Mouse (Mus musculus): ENCODE measurements around the gene Gin1. TPM values are rescaled to one million over a fixed set of nuclear protein-coding genes. Genes with fewer than 3 reads are reported as not detected.
"Not testable (repeated sequence)": the region's sequence is repeated elsewhere in the genome, so short reads cannot be mapped to it uniquely, and the experiment has no call there.

Gin1 gene
- total RNA-seq (2021), result 10 to 100 TPM in 1 of 2 experiments, 1 to 10 TPM in 1; 8.3 to 11.1 TPM
- long read RNA-seq, transcript Gin1-203 (8 exons, 2,046 nt), result major isoform, 8 of 12 reads
- long read RNA-seq, partial matches to known transcripts, result 1 of 12 reads
- long read RNA-seq, other reads (novel, unspliced or antisense), result 1 of 12 reads

DNA sequence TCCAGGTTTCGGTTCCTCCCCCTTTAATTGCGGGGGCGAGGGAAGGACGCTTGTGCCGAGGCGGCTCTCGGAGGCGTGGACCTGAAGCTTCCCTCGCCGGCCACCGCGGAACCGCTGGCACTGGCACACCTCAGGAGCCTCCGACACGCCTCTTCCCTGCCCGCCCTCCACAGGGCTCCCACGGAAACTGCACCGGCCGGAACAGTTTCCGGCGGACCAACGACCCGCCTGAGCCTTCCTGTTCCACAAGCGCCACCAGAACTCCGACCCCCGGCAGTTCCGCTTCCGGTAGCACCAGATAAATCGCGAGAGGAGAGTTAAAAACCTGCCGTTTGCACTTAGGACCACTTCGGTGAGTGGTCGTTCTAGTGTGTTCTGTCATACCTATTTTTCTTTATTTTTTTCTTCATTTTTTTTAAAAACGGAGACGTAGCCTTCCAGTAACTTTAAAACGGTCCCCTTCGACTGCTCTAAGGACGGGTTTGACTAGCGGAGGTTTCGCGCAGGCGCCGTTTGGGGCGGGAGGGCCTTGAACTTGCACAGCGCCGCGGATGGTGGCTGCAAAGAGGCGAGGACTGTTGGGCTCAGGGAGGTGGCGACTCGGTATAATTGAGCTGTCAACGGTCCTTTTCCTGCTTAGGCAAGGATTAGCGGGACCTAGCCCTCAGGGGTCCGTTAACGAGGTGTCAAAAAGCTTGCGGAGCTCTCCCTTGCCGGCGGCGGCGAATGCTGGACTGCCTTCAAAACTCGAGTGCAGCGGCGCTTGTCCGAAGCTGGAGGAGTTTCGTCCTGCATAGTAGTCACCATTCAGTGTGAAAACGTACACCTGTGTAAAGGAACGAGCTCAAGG lies at the start of gene Gin1, which contains the start of gene Ppip5k2:
TSS of gene Gin1 (plus strand) at position 269 of the 850 bp plus-strand sequence.
TSS of gene Ppip5k2 (minus strand) at position 508 of the 850 bp plus-strand sequence.
- DNase-seq (ENCODE audit: low spot score in 2 of 2), result peak; percentile 90 to 96

GRCm38 (mm10) chr1:97726730-97727129 lies 43.2 kb upstream of the Gin1 start:
- DNase-seq (ENCODE audit: low spot score in 2 of 2), result no peak

DNA sequence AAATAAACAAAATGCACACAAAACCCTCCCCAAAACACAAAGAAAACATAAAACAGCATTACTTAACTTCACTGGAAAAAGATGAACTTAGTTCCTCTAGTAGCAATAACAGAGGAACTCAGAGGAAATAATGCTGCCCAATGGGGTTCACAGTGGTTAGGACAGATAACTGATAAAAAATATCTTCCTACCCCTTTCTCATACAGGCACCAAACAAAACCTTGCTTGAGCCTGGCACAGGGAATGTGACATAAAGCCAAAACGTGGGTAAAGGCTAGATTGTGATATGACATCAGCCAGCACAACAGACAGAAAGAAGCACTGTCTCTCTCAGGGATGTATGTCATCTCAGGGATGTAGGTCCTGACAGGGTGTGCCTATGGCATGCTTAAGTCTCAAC lies 40.6 kb upstream of the Gin1 start:
- DNase-seq (ENCODE audit: low spot score in 2 of 2), result no peak

GRCm38 (mm10) chr1:97743063-97743462 lies 26.9 kb upstream of the Gin1 start:
- no peak for DNase-seq (ENCODE audit: low spot score in 2 of 2)

DNA sequence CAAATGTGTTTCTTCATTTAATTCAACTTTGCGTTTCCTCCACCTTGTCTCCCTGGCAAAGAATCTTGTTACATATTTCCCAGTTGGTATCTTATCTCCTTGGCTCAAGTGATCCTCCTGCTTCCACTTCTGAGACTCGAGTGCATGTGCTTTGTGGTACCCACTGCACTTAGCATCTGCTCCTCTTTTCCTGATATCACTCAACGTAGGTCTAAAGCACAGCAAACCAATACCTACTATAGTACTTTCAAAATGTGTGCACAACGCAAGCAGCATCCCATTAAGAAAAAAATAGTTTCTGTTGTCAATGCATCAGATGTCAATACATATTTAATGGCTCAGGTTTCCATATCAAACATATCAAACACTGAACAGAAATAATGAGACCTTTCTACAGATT lies 24.3 kb upstream of the Gin1 start:
- no peak for DNase-seq (ENCODE audit: low spot score in 2 of 2)

DNA sequence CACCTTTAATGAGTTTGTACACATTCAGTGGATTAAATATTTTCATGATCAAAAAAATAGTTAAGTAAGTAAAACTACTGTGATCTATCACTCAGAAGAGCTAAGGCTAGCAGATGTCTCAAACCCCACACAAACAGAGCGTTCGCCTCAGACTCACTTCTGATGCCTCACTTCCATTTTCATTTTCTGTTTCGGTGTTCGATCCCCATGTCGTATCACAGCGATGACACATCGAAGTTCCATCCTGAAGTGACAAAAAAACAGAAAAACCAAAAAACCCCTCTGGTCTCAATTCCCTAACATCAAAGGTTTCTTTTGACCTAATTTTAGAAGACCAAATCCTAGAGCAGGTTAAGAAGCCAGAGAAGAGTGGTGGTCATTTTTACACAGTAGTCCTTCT lies 23.7 kb upstream of the Gin1 start:
- DNase-seq (ENCODE audit: low spot score in 2 of 2), result no peak

GRCm38 (mm10) chr1:97748163-97748562 lies 21.8 kb upstream of the Gin1 start:
- no peak for DNase-seq (ENCODE audit: low spot score in 2 of 2)

- DNase-seq (ENCODE audit: low spot score in 2 of 2), result no peak
Observed at GRCm38 (mm10) chr1:97753216-97753615, 16.8 kb upstream of the Gin1 start.

GRCm38 (mm10) chr1:97754392-97754791 lies 15.6 kb upstream of the Gin1 start:
- no peak for DNase-seq (ENCODE audit: low spot score in 2 of 2)

DNA sequence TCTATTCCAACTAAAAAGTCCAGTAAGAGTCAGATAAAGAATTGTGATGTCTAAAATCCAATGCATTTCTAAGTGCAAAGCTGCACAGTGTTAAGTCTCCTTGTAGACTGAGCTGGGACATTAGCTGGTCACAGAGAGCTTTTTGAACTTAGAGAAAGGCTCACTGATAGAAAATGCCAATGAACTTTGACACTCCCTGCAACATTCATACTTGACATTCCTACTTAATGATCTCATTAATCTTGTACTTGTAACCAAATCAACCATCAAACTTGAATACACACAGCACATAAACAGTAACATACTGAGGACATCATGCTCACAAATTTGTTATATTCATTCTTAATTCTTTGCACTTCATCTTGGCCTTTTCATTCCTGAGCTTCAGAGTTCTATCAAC lies 10.1 kb upstream of the Gin1 start:
- DNase-seq (ENCODE audit: low spot score in 2 of 2), result no peak

- DNase-seq (ENCODE audit: low spot score in 2 of 2), result no peak
Observed at GRCm38 (mm10) chr1:97760598-97760997, 9.4 kb upstream of the Gin1 start.

DNA sequence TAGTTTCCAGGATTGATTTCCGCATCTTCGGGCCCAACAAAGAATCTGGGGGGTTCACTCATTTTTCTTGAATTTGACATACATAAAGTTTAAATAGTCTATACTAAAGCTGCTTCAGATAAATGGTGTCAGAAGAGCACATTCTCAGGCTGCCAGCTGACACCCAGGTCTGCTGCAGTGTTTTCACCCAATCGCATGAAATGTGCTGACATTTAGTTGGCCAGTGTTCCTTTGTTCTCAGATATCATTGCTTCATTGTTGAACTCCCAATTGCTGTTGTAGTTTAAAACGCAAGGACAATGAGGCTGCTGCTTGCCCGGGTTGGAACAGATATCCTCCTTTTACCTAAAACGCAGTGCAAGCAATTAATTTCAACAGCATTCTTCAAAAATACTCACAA lies 8.5 kb upstream of the Gin1 start:
- DNase-seq (ENCODE audit: low spot score in 2 of 2), result no peak

- DNase-seq (ENCODE audit: low spot score in 2 of 2), result not testable (repeated sequence)
Observed at GRCm38 (mm10) chr1:97765712-97766111, 4.3 kb upstream of the Gin1 start.

GRCm38 (mm10) chr1:97768089-97768488 lies 1.9 kb upstream of the Gin1 start:
- DNase-seq (ENCODE audit: low spot score in 2 of 2), result no peak

DNA sequence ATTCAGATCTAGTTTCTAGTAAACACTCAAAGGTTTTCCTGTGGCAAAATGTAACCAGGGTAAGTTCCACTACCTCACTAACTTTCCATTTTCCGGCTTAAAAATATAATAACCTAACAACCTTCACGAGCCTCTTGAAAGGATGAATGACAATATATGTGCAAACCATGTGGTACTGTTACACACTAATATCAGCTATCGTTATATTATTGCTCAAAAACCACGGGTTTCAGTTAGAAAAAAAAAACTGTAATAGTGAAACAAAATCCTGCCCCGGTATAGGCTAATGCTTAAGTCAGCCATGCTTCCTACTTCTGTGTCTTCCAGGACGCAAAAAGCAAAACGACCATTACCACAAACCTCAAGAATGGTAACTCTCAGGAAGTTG lies 1.1 kb upstream of the Gin1 start:
- no peak for DNase-seq (ENCODE audit: low spot score in 2 of 2)

GRCm38 (mm10) chr1:97769294-97769903 lies 573 bp upstream of the Gin1 start:
- DNase-seq (ENCODE audit: low spot score in 2 of 2), result no peak

GRCm38 (mm10) chr1:97771118-97771517 lies 1.1 kb downstream of the Gin1 start:
- DNase-seq (ENCODE audit: low spot score in 2 of 2), result no peak

DNA sequence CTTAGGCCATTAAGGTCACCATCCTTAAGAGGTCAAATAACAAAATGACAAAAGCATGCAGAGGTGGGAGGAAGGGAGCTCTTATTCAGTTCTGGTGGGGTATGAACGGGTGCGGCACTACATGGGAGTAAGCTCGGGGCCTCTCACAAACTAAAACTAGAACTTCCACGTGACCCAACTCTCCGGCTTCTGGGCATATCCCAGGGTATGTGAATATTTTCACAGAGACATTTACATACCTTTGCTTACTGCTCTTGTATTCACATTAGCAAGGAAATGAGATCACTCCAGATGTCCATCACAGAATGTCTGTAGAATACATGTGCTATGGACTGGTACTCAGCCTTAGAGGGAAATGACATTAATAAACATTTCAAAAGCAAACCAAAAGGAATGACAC lies 1.8 kb downstream of the Gin1 start:
- no peak for DNase-seq (ENCODE audit: low spot score in 2 of 2)

- no peak for DNase-seq (ENCODE audit: low spot score in 2 of 2)
Observed at GRCm38 (mm10) chr1:97773362-97773761, 3.4 kb downstream of the Gin1 start.

DNA sequence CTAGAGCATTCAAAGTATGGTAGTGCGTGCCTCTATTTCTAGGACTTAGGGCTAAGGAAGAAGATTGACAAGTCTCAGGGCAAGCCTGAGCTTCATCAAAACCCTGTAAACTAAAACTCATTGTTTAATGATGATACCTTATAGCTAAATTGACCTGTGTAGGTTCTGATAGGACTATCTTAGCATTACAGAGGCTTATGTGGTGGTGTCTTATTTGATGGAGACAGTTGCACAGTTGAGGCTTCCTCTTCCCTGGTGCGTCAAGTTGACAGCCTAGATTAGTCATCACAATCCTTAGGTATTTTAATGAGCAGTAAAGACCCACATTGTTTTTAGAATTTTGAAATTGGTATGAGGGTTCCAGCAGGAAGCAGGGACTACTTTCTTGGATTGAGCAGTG lies 4.0 kb downstream of the Gin1 start:
- DNase-seq (ENCODE audit: low spot score in 2 of 2), result no peak

DNA sequence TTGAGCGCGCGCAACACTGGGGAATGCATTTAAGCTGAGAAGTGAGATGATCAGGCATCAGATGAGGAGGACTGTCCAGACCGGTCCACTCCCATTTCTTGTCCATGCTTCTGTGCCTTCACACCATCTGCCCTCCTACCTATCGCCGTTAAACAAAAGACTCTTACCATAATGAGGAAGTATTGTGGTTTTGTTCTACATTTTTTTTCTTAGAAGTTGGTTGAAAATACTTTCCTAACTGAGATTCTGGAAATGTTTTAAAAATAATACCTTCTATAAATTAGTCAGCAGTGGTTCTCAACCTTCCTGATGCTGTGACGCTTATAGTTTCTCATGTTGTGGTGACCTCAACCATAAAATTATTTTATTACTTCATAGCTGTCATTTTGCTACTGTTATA lies 11.7 kb downstream of the Gin1 start:
- DNase-seq (ENCODE audit: low spot score in 2 of 2), result no peak

DNA sequence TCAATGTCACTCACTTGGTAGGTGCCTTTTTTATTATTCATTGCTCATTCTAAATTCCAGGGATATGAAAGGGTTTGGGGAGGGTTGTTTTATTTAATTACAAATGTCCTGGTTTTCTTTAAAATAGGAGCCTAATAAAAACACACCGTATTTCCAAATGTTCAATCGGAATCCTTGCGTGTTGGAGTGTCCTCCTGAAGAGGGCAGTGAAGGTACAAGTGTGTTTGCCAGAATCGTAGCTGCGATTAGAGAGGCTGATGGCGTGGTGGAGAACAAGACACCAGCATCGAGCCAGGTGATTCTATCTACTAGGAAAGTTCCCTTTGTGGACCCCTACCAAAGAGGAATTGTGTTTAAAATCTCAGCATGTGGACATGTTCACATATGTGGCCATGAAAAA lies 15.0 kb downstream of the Gin1 start:
- no peak for DNase-seq (ENCODE audit: low spot score in 2 of 2)
